Mouse (Mus musculus) megakaryocyte, embryonic 14.5 days (primary cell): ENCODE measurements around the gene Aph1c. TPM values are rescaled to one million over a fixed set of nuclear protein-coding genes. Genes with fewer than 3 reads are reported as not detected.
"Not testable (repeated sequence)": the region's sequence is repeated elsewhere in the genome, so short reads cannot be mapped to it uniquely, and the experiment has no call there.

Experiments used
- H3K27me3 ChIP-seq: replicated peaks from 2 replicates; pipeline ENCODE3; 2012; ENCODE audit warnings: inconsistent platforms
- H3K36me3 ChIP-seq: replicated peaks from 2 replicates; pipeline ENCODE3; 2012; ENCODE audit warnings: low read length, inconsistent platforms, mixed read lengths
- H3K4me1 ChIP-seq: 2 replicates; pipeline ENCODE4 v1.6.1; 2012; ENCODE audit warnings: inconsistent platforms
- H3K4me3 ChIP-seq: replicated peaks from 2 replicates; pipeline ENCODE3; 2012; ENCODE audit warnings: moderate library complexity, mild to moderate bottlenecking, inconsistent platforms
- H3K9me3 ChIP-seq: 2 replicates; pipeline ENCODE4 v1.6.1; 2012; ENCODE audit warnings: inconsistent platforms
- FLI1 ChIP-seq: IDR thresholded peaks from 2 replicates; pipeline ENCODE4 v1.6.1; 2012; ENCODE audit warnings: low read length, inconsistent platforms, mixed read lengths
- GATA1 ChIP-seq: IDR thresholded peaks from 3 replicates; pipeline ENCODE4 v1.6.1; 2012; ENCODE audit warnings: mixed read lengths, low read length, inconsistent platforms, borderline replicate concordance
- polyA plus RNA-seq: library from polyadenylated mRNA; stranded (reverse); fragments of >175 nt; gene quantifications from 2 replicates; pipeline ENCODE4 v1.2.3, GENCODE M21; 2012; ENCODE audit warnings: low replicate concordance; ENCODE audit not compliant: insufficient read depth

Gene Aph1c
- polyA plus RNA-seq, 1 experiment = 1.2 TPM

GRCm38 (mm10) chr9:66794629-66795463, 39.7 kb downstream of the Aph1c start:
- H3K4me3 ChIP-seq = peak overlapping the region; percentile 97
- H3K9me3 ChIP-seq = no peaks in the 10 kb centered on the region
- H3K36me3 ChIP-seq = peaks cover 4% of the 10 kb centered on the region
- H3K4me1 ChIP-seq = peaks cover 34% of the 10 kb centered on the region
- H3K27me3 ChIP-seq = no peaks in the 10 kb centered on the region
- no peak for TF ChIP-seq GATA1
- TF ChIP-seq FLI1 = no peak

GRCm38 (mm10) chr9:66787821-66788220, 46.7 kb downstream of the Aph1c start:
- TF ChIP-seq FLI1 = no peak
- TF ChIP-seq GATA1 = no peak
- Histone ChIP-seq H3K36me3 (peaks cover 4% of the 10 kb centered on the region), H3K4me3 (no peak overlapping the region), H3K4me1 (peaks cover 15% of the 10 kb centered on the region), H3K9me3 (no peaks in the 10 kb centered on the region), H3K27me3 (no peaks in the 10 kb centered on the region)

- not testable (repeated sequence) for H3K36me3 ChIP-seq, H3K4me3 ChIP-seq, H3K9me3 ChIP-seq, H3K4me1 ChIP-seq, H3K27me3 ChIP-seq
These were observed 50.0 kb downstream of the Aph1c start for GRCm38 (mm10) chr9:66784552-66784951.

- no peak overlapping the region for H3K4me3 ChIP-seq
- H3K4me1 ChIP-seq = peaks cover 11% of the 10 kb centered on the region
- TF ChIP-seq GATA1 (no peak), FLI1 (no peak)
- peaks cover 10% of the 10 kb centered on the region for H3K27me3 ChIP-seq
- H3K9me3 ChIP-seq = no peaks in the 10 kb centered on the region
- H3K36me3 ChIP-seq = peaks cover 5% of the 10 kb centered on the region
These were observed 63.8 kb downstream of the Aph1c start for GRCm38 (mm10) chr9:66770701-66771100.

- TF ChIP-seq GATA1 (no peak), FLI1 (no peak)
- Histone ChIP-seq H3K36me3 (peaks cover 10% of the 10 kb centered on the region), H3K4me1 (peaks cover 19% of the 10 kb centered on the region), H3K9me3 (no peaks in the 10 kb centered on the region), H3K4me3 (no peak overlapping the region), H3K27me3 (peaks cover 10% of the 10 kb centered on the region)
These were observed 65.3 kb downstream of the Aph1c start for GRCm38 (mm10) chr9:66769275-66769674.

- Histone ChIP-seq H3K4me1 (peaks cover 18% of the 10 kb centered on the region), H3K36me3 (peaks cover 13% of the 10 kb centered on the region), H3K9me3 (no peaks in the 10 kb centered on the region), H3K27me3 (peaks cover 10% of the 10 kb centered on the region), H3K4me3 (no peak overlapping the region)
- TF ChIP-seq GATA1 (no peak), FLI1 (no peak)
These were observed 65.8 kb downstream of the Aph1c start for GRCm38 (mm10) chr9:66768721-66769120.

Other genes with a start within 250 kb of the Aph1c start
- gene Usp3, start 241.6 kb downstream of the Aph1c start, polyA plus RNA-seq = 6.3 and 7.2 TPM in 2 replicates
- 1.7 TPM in 2 replicates for gene Car12, start 121.0 kb downstream of the Aph1c start, polyA plus RNA-seq
- 0.17 TPM in 1 of 2 replicates, not detected in the other for gene Aph1b, start 39.2 kb downstream of the Aph1c start, polyA plus RNA-seq
- gene Gm10647, start 37.7 kb downstream of the Aph1c start, polyA plus RNA-seq = not detected in 2 replicates
- gene Rab8b, start 85.0 kb upstream of the Aph1c start, polyA plus RNA-seq = 3.2 TPM in 1 of 2 replicates, not detected in the other
- 23.8 and 219 TPM in 2 replicates for gene Rps27l, start 111.4 kb upstream of the Aph1c start, polyA plus RNA-seq
- 8.5 TPM in 2 replicates for gene Lactb, start 140.8 kb upstream of the Aph1c start, polyA plus RNA-seq
- 27.0 and 240 TPM in 2 replicates for gene Tpm1, start 214.7 kb upstream of the Aph1c start, polyA plus RNA-seq